Comparison of ENCODE assay signal across 17 mouse cellular contexts in the genomic region with DNA sequence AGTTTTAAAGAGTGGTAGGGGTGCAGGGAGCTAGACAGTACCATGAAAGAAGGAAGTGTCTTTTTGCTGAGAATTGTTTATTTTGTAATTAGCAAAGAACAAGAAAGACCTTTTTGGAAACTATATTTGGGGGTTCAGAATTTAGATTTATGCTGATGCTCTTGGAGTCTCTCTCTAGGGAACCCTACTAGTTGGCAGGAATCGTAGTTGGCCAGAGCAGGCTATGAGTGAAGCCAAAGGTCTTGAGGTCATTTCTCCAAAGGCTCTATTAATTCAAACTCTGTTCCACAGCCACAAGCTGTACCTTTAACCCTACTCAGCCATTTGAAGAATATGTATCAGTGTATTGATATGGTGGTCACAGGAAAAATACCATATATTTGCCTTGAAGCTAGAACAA. TPM values are rescaled to one million over a fixed set of nuclear protein-coding genes. Genes with fewer than 3 reads are reported as not detected.
DNase-seq lines count a peak whose midpoint lies in the region; ATAC-seq lines count a peak whose summit lies in the region.
"Had no signal": no experiment of that assay in that cellular context is flagged by ENCODE, and none has a peak within 500 bp of the region (broad histone marks: within the 10 kb centered on the region; RNA-seq: fewer than 3 reads in every experiment).

No protein-coding gene starts in this region.

- H3K9ac ChIP-seq in kidney, embryonic 14.5 days (ENCODE audit: low read depth, low read length), result no peak overlapping the region
- H3K9ac ChIP-seq: forebrain, embryonic 12.5 days; neural tube, embryonic 13.5 days had no signal

- H3K9me3 ChIP-seq in kidney, embryonic 14.5 days (ENCODE audit: control insufficient read depth, low read length), result no peaks in the 10 kb centered on the region
- H3K9me3 ChIP-seq: forebrain, embryonic 12.5 days; hindbrain, embryonic 10.5 days; neural tube, embryonic 13.5 days had no signal

- H3K36me3 ChIP-seq in kidney, embryonic 14.5 days (ENCODE audit: control insufficient read depth, insufficient read depth, low read length), result no peaks in the 10 kb centered on the region
- H3K36me3 ChIP-seq: forebrain, embryonic 12.5 days; hindbrain, embryonic 10.5 days; neural tube, embryonic 13.5 days had no signal

- no peak overlapping the region for H3K27ac ChIP-seq in kidney, embryonic 14.5 days (ENCODE audit: low read depth, low read length)
- H3K27ac ChIP-seq: forebrain, embryonic 12.5 days; hindbrain, embryonic 10.5 days; hindbrain, postnatal 0 days; neural tube, embryonic 13.5 days had no signal

- no peak overlapping the region for H3K4me2 ChIP-seq in kidney, embryonic 14.5 days (replicated peaks; ENCODE audit: low read depth, low read length)
- H3K4me2 ChIP-seq: forebrain, embryonic 12.5 days; neural tube, embryonic 13.5 days had no signal

- WGBS in kidney, embryonic 14.5 days, result 65% methylated on average over 1 of the region's 1 CpGs

- no peaks in the 10 kb centered on the region for H3K4me1 ChIP-seq in kidney, embryonic 14.5 days (ENCODE audit: control insufficient read depth, insufficient read depth, low read length)
- H3K4me1 ChIP-seq: forebrain, embryonic 12.5 days; hindbrain, embryonic 10.5 days; neural tube, embryonic 13.5 days had no signal

- H3K27me3 ChIP-seq in kidney, embryonic 14.5 days (ENCODE audit: control insufficient read depth, insufficient read depth, low read length), result no peaks in the 10 kb centered on the region
- H3K27me3 ChIP-seq: forebrain, embryonic 12.5 days; neural tube, embryonic 13.5 days had no signal

- DNase-seq in cerebellum, postnatal 14 days, result peak; percentile 3 to 9
- no peak for DNase-seq in cerebellum, postnatal 25 days
- DNase-seq in kidney, postnatal 10 days, result peak; percentile 13
- peak; percentile 22 for DNase-seq in ovary, postnatal 14 days (ENCODE audit: low spot score)
- DNase-seq in ovary, adult 18-20 months (ENCODE audit: low spot score), result no peak
- DNase-seq: B cell, adult 2 months; cerebellum, adult 18-20 months; midbrain, embryonic 14.5 days; right cerebral cortex, postnatal 14 days had no signal

- no peak for ATAC-seq in kidney, embryonic 14.5 days (ENCODE audit: low FRiP score, low TSS enrichment)
- ATAC-seq in megakaryocyte-erythroid progenitor cell, adult 5-6 weeks (replicated peaks; ENCODE audit: low FRiP score, low TSS enrichment, poor library complexity, severe bottlenecking), result no peak
- ATAC-seq: hindbrain, postnatal 0 days; intestine, postnatal 0 days; lung, postnatal 0 days had no signal

- no peak overlapping the region for H3K4me3 ChIP-seq in kidney, embryonic 14.5 days (ENCODE audit: low read length)
- H3K4me3 ChIP-seq: forebrain, embryonic 12.5 days; hindbrain, embryonic 10.5 days; neural tube, embryonic 13.5 days had no signal

RNA-seq across cellular contexts. Expression of a gene that starts 41.7 kb away (rescaled TPM):
- 14.0 and 17.3 TPM in 2 replicates for polyA plus RNA-seq in kidney, embryonic 14.5 days (2014; fragmentation: Nextera tagmentation; extraction: Ambion mirVana)
- total RNA-seq in megakaryocyte-erythroid progenitor cell, adult 5-6 weeks (2014; fragmentation: Nextera tagmentation), result not detected in 2 replicates
- total RNA-seq in megakaryocyte-erythroid progenitor cell, adult 5-6 weeks (2017), result not detected in 2 replicates

Comparison
In these comparisons a context has a peak if more than half of its experiments do, and no peak if none do; other contexts are left out.
1. DNase-seq: peak in cerebellum, postnatal 14 days (2 of 2), kidney, postnatal 10 days (single experiment) and ovary, postnatal 14 days (single experiment); none in cerebellum, postnatal 25 days (0 of 2) and ovary, adult 18-20 months (single experiment).